Mouse (Mus musculus) T-helper 1 cell (primary cell): ENCODE data around the gene Pcnx2.

Experiments
- in situ Hi-C: fragments of 300-600 bp; cut with MboI, MseI; formaldehyde crosslinking; loops from one replicate; pipeline ENCODE4 v1.15.1; 2025; ENCODE audit warnings: high pct_unique_total_duplicates

The Pcnx2 gene

GRCm38 (mm10) chr8:125898899-125899298 lies 782 bp upstream of the Pcnx2 start:
- in situ Hi-C loops = loop anchor here (5.0 to 25.0 kb wide), 2 partner anchors 1332 to 2012 kb away; partner anchors contain the start of genes Acta1 and Agt

GRCm38 (mm10) chr8:125897388-125897787 lies 729 bp downstream of the Pcnx2 start:
- in situ Hi-C loops = loop anchor here (5.0 to 25.0 kb wide), 2 partner anchors 1330 to 2010 kb away; partner anchors contain the start of genes Acta1 and Agt

GRCm38 (mm10) chr8:125889920-125890319 lies 8.2 kb downstream of the Pcnx2 start:
- in situ Hi-C loops = loop anchor here (25.0 kb wide), 1 partner anchor 2003 kb away; the partner anchor contains the start of gene Acta1

- in situ Hi-C loops = loop anchor here (25.0 kb wide), 1 partner anchor 2000 kb away; the partner anchor contains the start of gene Acta1
These were observed 10.6 kb downstream of the Pcnx2 start for GRCm38 (mm10) chr8:125887549-125887948.

- in situ Hi-C loops = loop anchor here (25.0 kb wide), 1 partner anchor 1993 kb away; the partner anchor contains the start of gene Acta1
These were observed 17.7 kb downstream of the Pcnx2 start for GRCm38 (mm10) chr8:125880447-125880846.

- in situ Hi-C loops = no loop called here
These were observed 24.9 kb downstream of the Pcnx2 start for GRCm38 (mm10) chr8:125873250-125873534.

GRCm38 (mm10) chr8:125872501-125873249 lies 25.4 kb downstream of the Pcnx2 start:
- in situ Hi-C loops = no loop called here

- in situ Hi-C loops = no loop called here
These were observed 27.2 kb downstream of the Pcnx2 start for GRCm38 (mm10) chr8:125870821-125871321.

GRCm38 (mm10) chr8:125870179-125870702 lies 27.9 kb downstream of the Pcnx2 start:
- in situ Hi-C loops = no loop called here

- in situ Hi-C loops = loop anchor here (5.0 kb wide), 2 partner anchors 297 to 687 kb away; no protein-coding TSS in a partner anchor
These were observed 28.4 kb downstream of the Pcnx2 start for GRCm38 (mm10) chr8:125869739-125870138.

- in situ Hi-C loops = loop anchor here (5.0 kb wide), 2 partner anchors 296 to 686 kb away; no protein-coding TSS in a partner anchor
These were observed 29.6 kb downstream of the Pcnx2 start for GRCm38 (mm10) chr8:125868552-125868951.

- in situ Hi-C loops = loop anchor here (5.0 kb wide), 2 partner anchors 294 to 684 kb away; no protein-coding TSS in a partner anchor
These were observed 32.0 kb downstream of the Pcnx2 start for GRCm38 (mm10) chr8:125866125-125866524.

- in situ Hi-C loops = no loop called here
These were observed 40.9 kb downstream of the Pcnx2 start for GRCm38 (mm10) chr8:125857251-125857650.

GRCm38 (mm10) chr8:125856160-125856559 lies 42.0 kb downstream of the Pcnx2 start:
- in situ Hi-C loops = no loop called here

- in situ Hi-C loops = no loop called here
These were observed 43.7 kb downstream of the Pcnx2 start for GRCm38 (mm10) chr8:125854379-125854778.

GRCm38 (mm10) chr8:125853300-125853699 lies 44.8 kb downstream of the Pcnx2 start:
- in situ Hi-C loops = no loop called here

- in situ Hi-C loops = no loop called here
These were observed 48.9 kb downstream of the Pcnx2 start for GRCm38 (mm10) chr8:125849181-125849580.

GRCm38 (mm10) chr8:125847842-125848241 lies 50.3 kb downstream of the Pcnx2 start:
- in situ Hi-C loops = no loop called here

- in situ Hi-C loops = no loop called here
These were observed 52.8 kb downstream of the Pcnx2 start for GRCm38 (mm10) chr8:125845281-125845680.

GRCm38 (mm10) chr8:125843122-125843836 lies 54.8 kb downstream of the Pcnx2 start:
- in situ Hi-C loops = no loop called here

GRCm38 (mm10) chr8:125842158-125842557 lies 56.0 kb downstream of the Pcnx2 start:
- in situ Hi-C loops = no loop called here

- in situ Hi-C loops = no loop called here
These were observed 73.4 kb downstream of the Pcnx2 start for GRCm38 (mm10) chr8:125824688-125825087.
